Mouse (Mus musculus) thymus, postnatal 10 days (tissue): ENCODE measurements at regions not wholly inside any gene's neighbourhood (a gene's known extent, or its start where the extent isn't known, plus 50 kb on each side); places are given as distances from the start of the nearest gene placed in this dataset.

Experiments used
- DNase-seq, 2 experiments: peaks; one replicate each; pipeline ENCODE4 v3.0.0; 2021; ENCODE audit warnings: low spot score in 2 of 2

- no peak for DNase-seq
Measured at GRCm38 (mm10) chr10:44826271-44826670, 240.7 kb upstream of the Prep start.

GRCm38 (mm10) chr10:44821666-44822065 lies 245.3 kb upstream of the Prep start:
- no peak for DNase-seq

- no peak for DNase-seq
Measured at GRCm38 (mm10) chr10:44820379-44820778, 246.6 kb upstream of the Prep start.

- no peak for DNase-seq
Measured at GRCm38 (mm10) chr10:44819361-44819760, 247.6 kb upstream of the Prep start.

GRCm38 (mm10) chr10:44818615-44819014 lies 248.4 kb upstream of the Prep start:
- no peak for DNase-seq

DNA sequence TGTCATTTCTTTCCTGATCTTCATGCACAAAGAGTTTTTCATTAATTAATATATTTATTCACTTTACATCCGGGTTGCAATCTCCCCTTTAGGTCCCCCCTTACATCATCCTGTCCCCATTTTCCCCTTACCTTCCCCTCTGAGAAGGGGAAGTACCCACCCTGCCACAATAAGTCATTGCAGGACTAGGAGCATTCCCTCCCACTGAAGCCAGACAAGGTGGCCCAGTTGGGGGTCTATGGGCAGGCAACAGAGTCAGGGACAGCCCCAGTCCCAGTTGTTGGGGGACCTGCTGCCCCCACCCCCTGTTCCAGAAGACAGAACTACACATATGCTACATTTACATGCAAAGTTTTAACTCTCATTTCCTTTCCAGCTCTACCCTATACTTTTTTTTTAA lies 267.9 kb upstream of the Prdm1 start:
- no peak for DNase-seq

GRCm38 (mm10) chr10:44785386-44785785 lies 257.1 kb upstream of the Prdm1 start:
- no peak for DNase-seq

DNA sequence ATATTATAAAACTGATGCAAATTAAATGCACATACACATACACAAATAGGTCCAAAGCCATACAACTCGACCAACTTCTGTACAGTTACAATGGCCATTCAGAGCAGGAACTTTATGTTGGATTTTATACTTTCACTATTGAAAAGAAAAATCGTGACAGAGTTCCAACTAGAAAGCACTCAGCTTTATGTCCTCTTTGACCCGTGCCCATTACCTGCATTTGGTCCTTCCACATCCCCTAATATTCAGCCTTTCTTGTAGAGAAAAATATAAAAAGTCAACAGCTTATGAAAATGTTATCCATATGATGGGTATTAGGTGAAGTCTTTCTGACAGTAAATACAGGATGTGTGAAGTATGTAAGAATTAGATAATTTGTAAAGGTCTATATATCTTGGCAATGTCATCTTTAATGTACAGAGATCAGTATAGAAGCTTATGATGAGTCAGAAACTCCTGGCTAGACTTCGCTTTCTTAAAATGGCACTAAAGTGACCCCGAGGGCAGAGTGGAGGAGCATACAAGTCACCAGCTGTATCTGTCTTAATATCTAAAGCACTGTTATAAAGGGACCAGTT lies 252.2 kb upstream of the Prdm1 start:
- no peak for DNase-seq

DNA sequence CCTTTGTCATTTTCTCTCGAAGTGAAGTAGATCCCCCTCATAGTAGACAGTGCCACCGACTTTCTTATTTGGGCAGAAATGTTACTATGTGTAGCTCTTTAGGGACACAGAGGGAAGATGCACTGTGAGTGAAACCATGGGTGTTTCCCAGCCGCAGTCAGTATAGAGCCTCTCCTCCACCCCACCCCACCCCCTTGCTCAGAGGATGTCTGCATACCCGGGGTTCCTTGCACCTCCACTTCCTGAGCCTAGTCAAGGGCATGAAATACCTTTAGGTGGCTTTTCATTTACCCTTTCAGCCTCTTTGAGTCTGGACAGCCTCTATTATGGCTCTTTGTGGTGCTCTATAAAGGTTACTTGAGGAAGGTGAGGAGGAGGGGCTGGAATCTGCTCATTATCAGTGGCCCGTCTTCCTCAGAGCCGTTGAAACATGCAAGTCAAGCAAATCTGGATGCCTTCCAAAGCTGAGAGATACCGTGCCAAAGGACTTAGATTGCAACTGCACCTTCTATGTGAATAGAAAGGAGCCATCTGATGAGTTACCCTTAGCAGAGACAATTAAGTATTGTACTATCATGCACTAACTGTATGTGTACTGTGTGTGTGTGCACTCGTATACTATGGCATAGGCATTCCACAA lies 251.4 kb upstream of the Prdm1 start:
- no peak for DNase-seq

GRCm38 (mm10) chr10:44777214-44777613 lies 248.9 kb upstream of the Prdm1 start:
- DNase-seq, result no peak

DNA sequence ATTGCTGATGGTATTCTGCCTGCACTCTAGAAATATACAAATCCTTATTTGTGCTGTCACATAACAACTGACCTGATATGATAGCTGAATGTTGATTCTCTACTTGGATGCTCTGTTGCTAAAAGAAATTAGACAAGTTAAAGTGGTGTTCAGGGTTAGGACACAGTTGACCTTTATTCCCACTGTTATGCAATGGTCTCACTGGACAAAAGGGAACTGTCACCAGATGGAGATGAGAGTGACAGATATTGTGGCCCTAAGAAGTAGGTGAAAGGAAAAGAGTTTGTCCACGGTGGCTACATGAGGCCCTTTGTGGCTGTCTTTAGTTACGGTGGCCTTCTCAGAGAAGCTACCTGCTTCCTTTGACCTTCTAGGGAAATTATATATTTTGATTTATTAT lies 247.9 kb upstream of the Prdm1 start:
- DNase-seq, result no peak

GRCm38 (mm10) chr10:44765527-44765926 lies 237.2 kb upstream of the Prdm1 start:
- DNase-seq, result no peak

DNA sequence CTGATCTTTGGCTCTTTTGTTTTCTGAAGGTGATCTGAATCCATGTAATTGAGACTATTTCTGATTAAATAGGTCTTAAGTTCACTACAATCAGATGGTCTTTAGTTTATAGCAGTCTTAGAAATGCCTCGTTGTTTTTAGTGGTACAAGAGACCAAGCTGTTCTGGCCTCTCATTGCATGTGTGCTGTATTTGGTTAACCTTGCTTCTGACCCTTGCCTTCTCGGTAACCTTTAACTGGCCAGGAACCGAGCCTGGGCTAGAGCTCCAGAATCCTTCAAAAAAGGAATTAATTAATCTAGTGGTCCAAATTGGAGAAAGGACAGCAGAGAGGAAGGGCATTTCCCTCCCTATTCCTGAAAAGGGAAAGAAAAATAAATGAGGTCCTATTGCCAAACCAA lies 234.8 kb upstream of the Prdm1 start:
- DNase-seq, result no peak

DNA sequence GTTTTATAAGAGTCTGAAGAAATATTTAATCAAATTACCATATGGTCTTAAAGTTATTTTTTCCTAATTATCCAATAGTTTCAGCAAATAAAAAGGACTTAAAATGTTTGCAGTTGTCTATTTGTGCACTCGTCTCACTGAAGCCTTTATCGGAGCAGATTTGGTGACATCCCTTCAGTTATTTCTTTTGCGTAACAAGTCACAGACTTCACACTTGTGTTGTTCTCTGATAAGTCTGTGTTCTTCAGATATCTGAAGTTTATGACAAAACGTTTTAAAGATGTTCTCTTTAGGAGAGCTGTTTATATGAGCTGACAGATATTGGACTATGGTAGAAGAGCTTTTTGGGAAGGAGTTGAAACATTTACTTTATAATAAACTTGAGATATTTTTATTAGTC lies 233.8 kb upstream of the Prdm1 start:
- DNase-seq, result no peak

GRCm38 (mm10) chr10:44761324-44761723 lies 233.0 kb upstream of the Prdm1 start:
- DNase-seq, result no peak

- no peak for DNase-seq
Measured at GRCm38 (mm10) chr10:44755355-44755957, 227.2 kb upstream of the Prdm1 start.

- no peak for DNase-seq
Measured at GRCm38 (mm10) chr10:44754930-44755329, 226.6 kb upstream of the Prdm1 start.

GRCm38 (mm10) chr10:44752719-44753390 lies 224.6 kb upstream of the Prdm1 start:
- DNase-seq, result no peak

DNA sequence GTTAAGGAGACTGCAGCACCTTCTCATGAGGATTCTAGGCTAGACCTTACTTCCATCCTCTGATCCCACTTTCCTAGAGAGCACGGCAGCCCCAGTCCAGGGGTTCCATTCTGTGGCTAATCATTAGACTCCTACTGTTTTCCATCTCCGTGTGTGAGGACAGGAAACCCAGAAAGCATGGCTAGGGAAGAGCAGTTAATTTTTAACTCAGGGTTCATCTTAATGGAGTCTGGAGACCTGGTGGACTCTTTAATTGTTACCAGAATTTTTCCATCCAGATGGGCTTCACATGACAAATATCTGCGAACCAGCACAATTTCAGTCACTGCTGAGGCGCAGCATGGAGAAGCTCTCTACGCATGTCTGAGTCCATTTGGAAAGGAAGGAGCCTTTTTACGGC lies 222.8 kb upstream of the Prdm1 start:
- no peak for DNase-seq

DNA sequence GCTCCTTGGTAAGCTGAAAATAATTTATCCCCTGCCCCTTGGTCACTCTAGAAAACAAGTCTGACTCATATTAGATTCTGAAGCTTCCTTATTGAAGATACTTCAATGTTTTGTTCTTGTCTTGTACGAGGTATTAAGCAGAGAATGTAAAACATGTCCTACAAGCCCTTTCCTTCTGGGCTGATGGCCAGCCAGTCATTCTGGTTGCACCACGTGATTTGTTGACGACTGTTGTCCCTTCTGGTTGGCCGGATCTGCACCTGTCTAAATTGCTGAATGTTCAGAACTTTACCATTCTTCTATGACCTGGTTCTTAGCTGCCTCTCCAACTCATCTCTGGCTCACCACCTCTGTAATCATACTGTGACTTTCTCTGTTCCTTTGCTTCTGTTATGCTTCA lies 220.9 kb upstream of the Prdm1 start:
- no peak for DNase-seq

GRCm38 (mm10) chr10:44747419-44747818 lies 219.1 kb upstream of the Prdm1 start:
- no peak for DNase-seq

DNA sequence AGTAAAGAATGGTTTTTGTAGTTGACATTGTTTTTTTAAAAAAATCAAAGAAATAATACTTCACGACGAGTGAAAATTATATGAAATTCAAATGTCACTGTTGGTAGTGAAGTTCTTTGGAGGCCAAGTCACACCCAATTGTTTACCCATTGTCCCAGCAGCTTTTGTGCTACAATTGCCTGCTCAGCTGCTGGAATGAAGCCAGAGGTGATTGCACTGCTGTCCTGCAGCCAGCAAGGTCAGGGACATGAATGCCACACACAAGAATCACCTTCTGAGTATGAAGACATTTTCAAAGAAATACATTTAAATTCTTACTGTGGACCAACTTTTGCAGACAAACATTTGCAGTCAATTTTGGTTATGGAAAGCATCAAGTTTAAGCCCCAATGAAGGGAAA lies 215.9 kb upstream of the Prdm1 start:
- no peak for DNase-seq

- no peak for DNase-seq
Measured at GRCm38 (mm10) chr10:44733641-44734040, 205.3 kb upstream of the Prdm1 start.
